Mouse (Mus musculus) spleen, postnatal 4 days (tissue): ENCODE measurements around the gene Rdh16f1.
"Not testable (repeated sequence)": the region's sequence is repeated elsewhere in the genome, so short reads cannot be mapped to it uniquely, and the experiment has no call there.

ENCODE experiments used
- DNase-seq, 2 experiments: peaks; one replicate each; pipeline ENCODE4 v3.0.0; 2022; ENCODE audit warnings: low spot score in 2 of 2

Gene Rdh16f1

GRCm38 (mm10) chr10:127748847-127749612 lies 10.6 kb upstream of the Rdh16f1 start:
- no peak for DNase-seq

DNA sequence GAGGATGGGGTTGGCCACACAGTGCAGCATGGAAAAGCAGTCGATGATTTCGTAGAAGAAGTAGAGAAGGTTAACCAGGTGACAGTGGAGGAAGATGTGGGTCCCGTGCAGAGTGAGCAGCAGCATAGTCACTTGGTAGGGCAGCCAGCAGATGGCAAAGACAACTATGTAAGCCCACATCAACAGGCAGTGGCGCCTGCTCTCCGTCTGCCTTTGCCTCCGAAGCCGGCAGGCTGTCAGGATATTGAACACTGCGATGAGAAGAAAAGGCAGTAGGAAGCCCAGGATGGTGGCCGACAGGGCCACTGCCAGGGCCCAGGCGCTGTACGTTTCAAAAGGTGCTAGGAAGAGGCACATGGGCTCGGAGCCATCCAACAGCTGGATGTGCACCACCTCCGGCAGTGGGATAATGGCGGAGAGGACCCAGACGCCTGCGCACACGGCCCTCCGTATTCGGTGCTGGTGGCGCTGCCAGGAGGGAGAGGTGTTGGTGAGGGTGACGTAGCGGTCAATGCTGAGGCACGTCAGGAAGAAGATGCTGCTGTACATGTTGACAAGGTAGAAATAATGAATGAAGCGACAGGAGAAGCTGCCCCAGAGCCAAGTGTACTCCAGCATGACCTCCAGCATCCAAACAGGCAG lies 9.3 kb upstream of the Rdh16f1 start:
- DNase-seq: no peak

GRCm38 (mm10) chr10:127751548-127751947 lies 8.0 kb upstream of the Rdh16f1 start, which contains the start of gene Gpr182:
Gene Gpr182 (minus strand): TSS chr10:127751732.
- no peak for DNase-seq

- no peak for DNase-seq
These were observed 4.9 kb upstream of the Rdh16f1 start for GRCm38 (mm10) chr10:127754566-127755166.

- DNase-seq: peak in 1 of 2 experiments; percentile 38
These were observed 4.3 kb upstream of the Rdh16f1 start for GRCm38 (mm10) chr10:127755246-127755645.

DNA sequence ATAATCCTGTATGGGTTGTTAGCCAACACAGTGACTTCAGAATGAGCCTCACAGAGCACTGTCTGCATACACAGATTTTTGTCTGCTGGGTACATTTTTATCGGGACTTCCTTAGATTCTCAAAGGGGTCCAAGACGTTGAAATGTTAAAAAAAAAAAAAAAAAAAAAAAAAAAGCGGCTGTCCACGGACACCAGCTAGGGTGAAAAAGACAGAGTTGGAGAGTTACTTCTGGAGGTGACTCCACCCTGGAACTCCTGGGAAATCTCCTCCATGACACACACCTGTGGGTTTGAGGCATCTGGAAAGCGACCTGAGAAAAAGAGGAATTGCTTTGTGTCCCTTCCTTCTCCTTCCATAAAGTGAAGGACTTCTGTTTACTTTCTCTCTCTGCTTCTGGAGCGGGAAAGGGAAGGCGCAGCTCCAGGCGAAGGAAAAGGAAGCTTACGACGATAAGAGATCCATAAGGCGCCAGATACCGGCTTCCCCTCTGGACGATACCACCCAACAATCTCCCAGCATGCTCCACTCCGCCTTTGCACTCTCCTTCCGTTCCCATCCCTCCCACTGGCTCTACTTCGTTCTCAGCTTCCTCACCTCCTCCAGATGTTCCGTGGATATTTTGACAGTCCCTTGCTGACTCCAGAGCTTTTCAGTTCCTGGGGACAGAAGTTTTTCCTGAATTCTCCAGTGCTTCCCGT lies 3.7 kb upstream of the Rdh16f1 start:
- peak in 1 of 2 experiments; percentile 50 for DNase-seq

- peak in 1 of 2 experiments; percentile 45 for DNase-seq
These were observed 3.3 kb downstream of the Rdh16f1 start for GRCm38 (mm10) chr10:127762926-127763325.

DNA sequence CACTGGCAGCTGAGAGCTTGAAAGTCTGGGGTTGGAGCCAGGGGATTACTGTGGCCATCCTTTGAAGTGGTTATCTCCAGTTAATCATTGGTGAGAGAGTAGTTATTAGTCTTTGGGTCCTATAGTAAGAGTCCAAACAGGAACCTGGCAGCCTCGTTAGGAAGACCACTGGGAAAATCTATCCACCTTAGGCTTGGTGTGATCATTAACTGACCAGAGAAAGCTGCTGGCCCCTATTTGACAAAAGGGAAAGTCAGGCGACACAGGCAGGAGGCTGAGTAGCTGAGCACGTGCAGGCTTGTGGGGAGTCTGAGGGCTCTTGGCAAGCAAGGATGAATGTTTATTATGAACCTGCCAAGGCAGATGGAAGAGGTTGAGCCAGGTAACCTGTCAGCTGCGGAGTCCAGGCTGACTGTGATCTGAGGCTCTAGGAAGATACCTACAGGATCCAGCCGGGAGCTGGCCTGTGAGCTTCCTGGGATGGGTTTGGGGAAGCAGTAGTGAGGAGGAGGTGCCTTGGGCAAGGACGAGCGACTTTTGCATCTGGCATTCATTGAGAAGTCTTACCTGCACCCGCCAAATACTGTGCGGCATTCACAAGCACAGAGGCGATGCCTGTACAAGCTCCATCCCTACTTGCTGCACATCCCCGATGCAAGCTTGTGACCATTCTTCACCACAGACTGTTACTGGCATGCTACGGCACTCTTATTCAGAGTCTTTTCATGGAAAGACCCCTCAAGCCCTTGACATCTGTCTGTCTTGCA lies 4.5 kb downstream of the Rdh16f1 start:
- peak in 1 of 2 experiments; percentile 47 for DNase-seq

DNA sequence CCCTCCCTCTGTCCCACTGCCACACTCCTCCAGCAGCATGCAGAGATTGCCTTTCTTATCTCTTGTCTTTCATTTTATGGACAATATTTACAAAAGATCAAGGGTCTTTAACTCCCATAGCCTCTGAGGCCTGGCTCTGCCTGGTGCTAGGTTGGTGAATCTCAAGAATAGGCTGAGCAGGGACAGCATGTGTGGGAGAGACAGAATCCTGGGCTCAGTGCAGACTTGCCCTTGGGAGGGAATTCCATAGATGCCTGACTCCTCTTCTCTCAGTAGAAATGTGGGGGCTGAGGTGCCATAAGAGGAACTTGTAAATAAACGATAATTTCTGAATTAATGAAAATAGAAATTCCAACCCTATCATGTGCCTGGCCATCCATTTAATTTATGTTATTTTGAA lies 7.0 kb downstream of the Rdh16f1 start:
- DNase-seq: peak in 1 of 2 experiments; percentile 25

DNA sequence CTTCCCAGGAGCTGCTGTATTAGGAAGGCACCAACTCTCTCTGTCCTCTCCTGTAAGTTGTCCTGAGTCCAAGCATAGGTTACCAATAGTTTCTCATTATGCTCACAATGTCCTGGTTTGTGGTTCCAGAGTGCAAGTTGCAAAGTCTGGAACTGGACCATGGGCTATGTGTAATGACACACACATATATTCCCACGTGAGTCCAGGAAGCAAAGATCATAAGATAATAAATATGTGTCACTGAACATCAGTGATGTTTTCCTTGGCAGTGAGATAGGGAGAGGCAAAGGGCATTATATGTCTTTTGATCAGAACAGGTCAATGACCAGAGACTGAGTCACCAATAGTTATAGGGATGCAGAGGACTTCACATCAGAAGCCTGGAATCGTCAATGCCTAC lies 16.4 kb downstream of the Rdh16f1 start, which contains the start of gene Rdh9:
TSS of gene Rdh9 (plus strand) at position 376 of the 400 bp plus-strand sequence.
- no peak for DNase-seq

GRCm38 (mm10) chr10:127782321-127782720 lies 22.7 kb downstream of the Rdh16f1 start:
- peak in 1 of 2 experiments; percentile 51 for DNase-seq

DNA sequence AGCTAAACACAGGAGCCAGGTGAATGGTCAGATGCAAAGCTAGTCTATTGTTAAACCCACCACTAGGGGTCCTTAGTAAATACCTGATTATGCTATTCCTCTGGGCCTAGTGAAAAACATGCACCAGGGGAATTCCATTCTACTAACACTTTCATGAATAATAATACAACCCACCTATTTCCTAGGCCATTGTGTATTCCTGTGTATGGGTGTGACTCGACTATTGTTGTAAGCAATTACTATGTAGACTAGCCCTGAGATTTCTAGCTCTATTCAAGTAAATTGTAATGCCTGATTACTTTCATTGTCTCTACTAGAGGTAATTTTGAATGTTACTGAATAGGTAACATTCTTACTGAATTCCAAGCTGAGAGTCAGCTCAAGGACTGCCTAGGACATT lies 25.8 kb downstream of the Rdh16f1 start:
- not testable (repeated sequence) for DNase-seq

GRCm38 (mm10) chr10:127799295-127799694 lies 39.7 kb downstream of the Rdh16f1 start:
- no peak for DNase-seq

DNA sequence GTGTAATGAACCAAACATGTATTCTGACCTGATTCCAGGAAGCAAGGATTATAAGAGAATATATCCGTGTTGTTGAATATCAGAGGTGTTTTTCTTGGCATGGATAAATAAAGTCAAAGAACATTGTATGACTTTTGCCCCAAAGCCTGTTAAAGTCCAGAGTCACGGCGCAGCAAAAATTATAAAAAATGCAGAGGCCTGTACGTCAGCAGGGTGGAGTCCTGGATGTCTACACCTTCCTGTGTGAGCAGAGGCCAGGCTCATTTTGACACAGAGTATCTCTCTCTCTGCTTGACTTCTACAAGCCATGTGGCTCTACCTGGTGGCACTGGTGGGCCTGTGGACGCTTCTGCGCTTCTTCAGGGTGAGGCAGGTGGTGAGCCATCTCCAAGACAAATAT lies 41.3 kb downstream of the Rdh16f1 start, which contains the start of gene Rdh16:
TSS of gene Rdh16 (plus strand) at position 262 of the 400 bp plus-strand sequence.
- DNase-seq: no peak

GRCm38 (mm10) chr10:127801612-127802011 lies 42.0 kb downstream of the Rdh16f1 start:
- no peak for DNase-seq

DNA sequence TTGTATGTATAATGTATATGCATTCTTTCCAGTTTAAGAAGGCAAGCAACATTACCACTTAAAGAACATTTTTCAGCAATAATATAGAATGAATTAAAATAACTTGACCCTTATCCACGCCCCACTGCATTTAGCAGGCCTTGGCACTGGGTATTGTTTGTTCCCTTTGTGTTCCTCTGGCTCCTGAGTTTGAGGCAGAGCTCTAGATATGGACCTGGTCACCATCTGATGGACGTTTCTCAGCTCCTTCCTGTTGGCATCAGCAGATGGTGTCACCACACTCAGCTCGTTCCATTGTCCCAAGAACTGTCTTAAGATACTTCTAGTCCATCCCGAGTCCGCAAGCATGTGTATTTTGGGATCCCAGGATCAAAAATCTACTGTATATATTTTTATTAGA lies 42.6 kb downstream of the Rdh16f1 start:
- DNase-seq: no peak

DNA sequence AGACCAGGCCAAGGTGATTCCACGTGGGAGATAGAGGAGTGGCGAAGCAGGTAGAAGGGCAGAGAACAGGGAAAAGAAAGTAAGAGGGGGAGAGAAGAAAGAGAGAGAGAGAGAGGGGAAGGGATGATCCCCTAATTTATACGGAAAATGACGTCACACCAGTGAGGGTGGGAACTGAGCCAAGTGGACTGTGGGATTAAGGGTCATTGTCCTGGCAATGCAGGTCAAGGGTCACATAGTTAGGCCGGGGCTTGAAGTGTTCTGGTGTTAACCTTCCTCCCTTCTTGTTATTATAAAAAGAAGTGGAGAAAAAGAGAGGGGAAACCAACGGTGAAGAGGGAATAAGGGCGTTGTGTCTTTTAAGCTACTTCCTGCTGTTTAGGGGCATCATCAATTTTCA lies 44.8 kb downstream of the Rdh16f1 start:
- DNase-seq: peak in 1 of 2 experiments; percentile 18

DNA sequence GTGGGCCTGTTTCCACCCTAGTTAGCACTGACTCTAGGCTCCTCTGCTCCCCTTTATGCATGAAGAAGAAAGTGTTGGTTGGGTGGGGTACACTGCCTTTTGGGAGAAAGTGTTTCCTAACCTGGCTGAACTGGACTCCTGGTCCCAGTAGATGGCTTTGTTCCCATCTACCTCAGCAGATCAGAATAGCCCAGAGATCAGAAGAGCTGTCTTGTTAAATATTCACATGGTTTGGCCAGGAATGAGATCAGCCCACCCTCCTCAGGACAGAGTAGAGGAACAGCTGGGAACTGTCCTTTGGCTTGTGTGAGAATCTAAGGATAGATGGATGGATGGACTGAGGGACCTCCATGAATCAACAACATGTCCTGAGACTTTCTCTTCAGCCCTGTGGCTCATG lies 56.3 kb downstream of the Rdh16f1 start:
- no peak for DNase-seq

- not testable (repeated sequence) for DNase-seq
These were observed 57.8 kb downstream of the Rdh16f1 start for GRCm38 (mm10) chr10:127817268-127817910.

DNA sequence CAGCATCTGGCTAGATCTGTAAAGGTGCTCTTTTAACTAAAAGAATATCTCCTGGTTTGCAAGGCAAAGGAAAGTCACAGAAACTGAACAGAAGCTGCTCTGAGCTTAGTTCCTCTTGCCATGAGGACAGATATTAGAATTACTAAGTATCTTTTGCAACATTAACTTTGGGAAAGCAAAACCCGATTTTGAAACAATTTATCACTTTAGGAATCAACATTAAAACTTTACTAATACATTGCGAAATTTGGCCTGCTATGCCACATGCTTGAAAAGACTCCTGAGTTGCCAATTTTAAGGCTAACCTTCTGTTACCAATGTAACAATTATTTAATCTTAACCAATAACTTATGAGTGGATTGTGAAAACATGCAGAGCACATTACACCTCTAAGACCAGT lies 62.2 kb downstream of the Rdh16f1 start:
- not testable (repeated sequence) for DNase-seq

- no peak for DNase-seq
These were observed 65.8 kb downstream of the Rdh16f1 start for GRCm38 (mm10) chr10:127825386-127825785.
